Mouse (Mus musculus) lung, postnatal 0 days (tissue): ENCODE measurements around the gene 1700102P08Rik. TPM values are rescaled to one million over a fixed set of nuclear protein-coding genes. Genes with fewer than 3 reads are reported as not detected.

Experiments
- ATAC-seq: fragments of 200-750 bp; cut with Nextera tagmentation; 2 replicates; pipeline ENCODE4 v1.8.0; 2017; ENCODE audit warnings: moderate library complexity
- DNase-seq: peaks from one replicate; pipeline ENCODE4 v3.0.0-alpha.2; 2016; ENCODE audit warnings: low spot score
- H3K27ac ChIP-seq: fragments of 300-500 bp; sonication (generic); 2 replicates; pipeline ENCODE4 v1.5.1; 2014; ENCODE audit warnings: antibody characterized with exemption, mild to moderate bottlenecking, low read length, mixed read lengths
- H3K27me3 ChIP-seq: fragments of 300-500 bp; sonication (generic); replicated peaks from 2 replicates; pipeline ENCODE4 v1.6.1; 2014; ENCODE audit warnings: low read length, mixed read lengths; ENCODE audit not compliant: insufficient read depth
- H3K36me3 ChIP-seq: fragments of 300-500 bp; sonication (generic); 2 replicates; pipeline ENCODE4 v1.6.1; 2014; ENCODE audit warnings: low read length, mixed read lengths; ENCODE audit not compliant: insufficient read depth
- H3K4me1 ChIP-seq: fragments of 300-500 bp; sonication (generic); 2 replicates; pipeline ENCODE4 v1.6.1; 2014; ENCODE audit warnings: antibody characterized with exemption, low read depth, low read length, mixed read lengths; ENCODE audit not compliant: insufficient read depth
- H3K4me2 ChIP-seq: fragments of 300-500 bp; sonication (generic); replicated peaks from 2 replicates; pipeline ENCODE4 v1.6.1; 2014; ENCODE audit warnings: low read depth, mild to moderate bottlenecking, low read length, moderate library complexity, mixed read lengths
- H3K4me3 ChIP-seq: fragments of 300-500 bp; sonication (generic); 2 replicates; pipeline ENCODE4 v1.5.1; 2014; ENCODE audit warnings: low read depth, low read length
- H3K9ac ChIP-seq: fragments of 300-500 bp; sonication (generic); replicated peaks from 2 replicates; pipeline ENCODE4 v1.6.1; 2014; ENCODE audit warnings: low read depth, mild to moderate bottlenecking
- H3K9me3 ChIP-seq: fragments of 300-500 bp; sonication (generic); 2 replicates; pipeline ENCODE4 v1.6.1; 2016; ENCODE audit warnings: low read length, mixed read lengths
- CTCF ChIP-seq: IDR thresholded peaks from 2 replicates; pipeline ENCODE4 v1.5.1; 2016; ENCODE audit warnings: antibody characterized with exemption, mild to moderate bottlenecking
- EP300 ChIP-seq: IDR thresholded peaks from 2 replicates; pipeline ENCODE4 v1.6.1; 2016; ENCODE audit warnings: antibody characterized with exemption, mild to moderate bottlenecking, control low read depth
- WGBS: fragments of 180-500 bp; shearing (Covaris S2); extraction: QIAGEN DNeasy Blood & Tissue Kit; methylation state at CpG from one replicate; pipeline ENCODE4 v1.1.7; 2014; 5-methylcytosine and 5-hydroxymethylcytosine counted together
- polyA plus RNA-seq: library from polyadenylated mRNA; unstranded; fragments of >200 nt; fragmentation: Nextera tagmentation; extraction: Ambion mirVana; gene quantifications from 2 replicates; pipeline ENCODE4 v1.2.1, GENCODE M21; 2015

1700102P08Rik gene
- polyA plus RNA-seq, 1 experiment from 2014 or later = 0.35 TPM

- DNase-seq (no peak), ATAC-seq (no peak)
- H3K4me3 ChIP-seq = no peak overlapping the region
- H3K36me3 ChIP-seq = 0 out of 2 replicates have a peak, but pooled peaks cover 3% of the 10 kb centered on the region
- no peak overlapping the region for H3K27ac ChIP-seq
- no peak for TF ChIP-seq CTCF
- TF ChIP-seq EP300 = no peak
- no peak overlapping the region for H3K4me2 ChIP-seq
- no peaks in the 10 kb centered on the region for H3K9me3 ChIP-seq
- no peaks in the 10 kb centered on the region for H3K27me3 ChIP-seq
- 52% methylated on average over 9 of the region's 9 CpGs for WGBS
- peaks cover 4% of the 10 kb centered on the region; the same call in 1 of the 2 replicates for H3K4me1 ChIP-seq
- H3K9ac ChIP-seq = no peak overlapping the region
Measured at GRCm38 (mm10) chr9:108445125-108445524, 52.5 kb downstream of the 1700102P08Rik start.

GRCm38 (mm10) chr9:108449860-108450259 lies 57.3 kb downstream of the 1700102P08Rik start:
- no peak for TF ChIP-seq CTCF
- TF ChIP-seq EP300 = no peak
- no peak overlapping the region for H3K4me2 ChIP-seq
- no peaks in the 10 kb centered on the region for H3K27me3 ChIP-seq
- peaks cover 19% of the 10 kb centered on the region; the same call in 1 of the 2 replicates for H3K4me1 ChIP-seq
- WGBS = 49% methylated on average over 4 of the region's 4 CpGs
- ATAC-seq = no peak
- no peak for DNase-seq
- 0 out of 2 replicates have a peak, but pooled peaks cover 3% of the 10 kb centered on the region for H3K36me3 ChIP-seq
- H3K9ac ChIP-seq = no peak overlapping the region
- H3K4me3 ChIP-seq = no peak overlapping the region
- H3K27ac ChIP-seq = no peak overlapping the region
- no peaks in the 10 kb centered on the region for H3K9me3 ChIP-seq

- Histone ChIP-seq H3K27ac (no peak overlapping the region), H3K36me3 (0 out of 2 replicates have a peak, but pooled peaks cover 3% of the 10 kb centered on the region), H3K4me1 (peaks cover 19% of the 10 kb centered on the region; the same call in 1 of the 2 replicates), H3K27me3 (no peaks in the 10 kb centered on the region), H3K9ac (no peak overlapping the region), H3K4me2 (0 out of 2 replicates have a peak overlapping the region, but pooled peaks have one; percentile 17), H3K4me3 (no peak overlapping the region), H3K9me3 (no peaks in the 10 kb centered on the region)
- WGBS = 48% methylated on average over 21 of the region's 21 CpGs
- peak; percentile 47 for ATAC-seq
- TF ChIP-seq CTCF = no peak
- no peak for TF ChIP-seq EP300
- DNase-seq = peak; percentile 55
Measured at GRCm38 (mm10) chr9:108450292-108451169, 57.9 kb downstream of the 1700102P08Rik start.

- Histone ChIP-seq H3K4me3 (no peak overlapping the region), H3K9ac (no peak overlapping the region), H3K4me1 (peaks cover 19% of the 10 kb centered on the region; the same call in 1 of the 2 replicates), H3K27ac (no peak overlapping the region), H3K27me3 (no peaks in the 10 kb centered on the region), H3K4me2 (0 out of 2 replicates have a peak overlapping the region, but pooled peaks have one; percentile 98), H3K36me3 (0 out of 2 replicates have a peak, but pooled peaks cover 3% of the 10 kb centered on the region), H3K9me3 (no peaks in the 10 kb centered on the region)
- WGBS = 72% methylated on average over 6 of the region's 6 CpGs
- ATAC-seq (no peak), DNase-seq (no peak)
- TF ChIP-seq CTCF (no peak), EP300 (no peak)
Measured at GRCm38 (mm10) chr9:108451170-108451493, 58.5 kb downstream of the 1700102P08Rik start.

- Histone ChIP-seq H3K27ac (no peak overlapping the region), H3K4me1 (peaks cover 19% of the 10 kb centered on the region; the same call in 1 of the 2 replicates), H3K9me3 (no peaks in the 10 kb centered on the region), H3K4me3 (peak overlapping the region; percentile 59), H3K36me3 (0 out of 2 replicates have a peak, but pooled peaks cover 3% of the 10 kb centered on the region), H3K9ac (peak overlapping the region; percentile 60), H3K27me3 (no peaks in the 10 kb centered on the region), H3K4me2 (peak overlapping the region; percentile 98)
- ATAC-seq (no peak), DNase-seq (no peak)
- 40% methylated on average over 6 of the region's 6 CpGs for WGBS
- TF ChIP-seq CTCF (no peak), EP300 (no peak)
Measured at GRCm38 (mm10) chr9:108451519-108452160, 59.0 kb downstream of the 1700102P08Rik start.

- TF ChIP-seq CTCF (peak; percentile 90), EP300 (no peak)
- 1% methylated on average over 39 of the region's 40 CpGs for WGBS
- peak overlapping the region; percentile 98 for H3K4me2 ChIP-seq
- H3K4me1 ChIP-seq = peaks cover 19% of the 10 kb centered on the region; the same call in 1 of the 2 replicates
- DNase-seq (peak; percentile 90), ATAC-seq (peak; percentile 88)
- peak overlapping the region; percentile 59 for H3K4me3 ChIP-seq
- H3K27ac ChIP-seq = peak overlapping the region; percentile 57
- 0 out of 2 replicates have a peak, but pooled peaks cover 3% of the 10 kb centered on the region for H3K36me3 ChIP-seq
- H3K9ac ChIP-seq = peak overlapping the region; percentile 60
- no peaks in the 10 kb centered on the region for H3K9me3 ChIP-seq
- H3K27me3 ChIP-seq = no peaks in the 10 kb centered on the region
Measured at GRCm38 (mm10) chr9:108452291-108452906, 59.8 kb downstream of the 1700102P08Rik start.
